Mouse (Mus musculus) layer of hippocampus, adult 9-10 months (tissue): ENCODE measurements at regions not wholly inside any gene's neighbourhood (a gene's known extent, or its start where the extent isn't known, plus 50 kb on each side); places are given as distances from the start of the nearest gene placed in this dataset.
A peak's percentile ranks its signal among the peaks of the same experiment; 100 is the strongest.

Source experiments
- DNase-seq: peaks from one replicate; pipeline ENCODE4 v3.0.0; 2022; ENCODE audit warnings: low spot score

DNA sequence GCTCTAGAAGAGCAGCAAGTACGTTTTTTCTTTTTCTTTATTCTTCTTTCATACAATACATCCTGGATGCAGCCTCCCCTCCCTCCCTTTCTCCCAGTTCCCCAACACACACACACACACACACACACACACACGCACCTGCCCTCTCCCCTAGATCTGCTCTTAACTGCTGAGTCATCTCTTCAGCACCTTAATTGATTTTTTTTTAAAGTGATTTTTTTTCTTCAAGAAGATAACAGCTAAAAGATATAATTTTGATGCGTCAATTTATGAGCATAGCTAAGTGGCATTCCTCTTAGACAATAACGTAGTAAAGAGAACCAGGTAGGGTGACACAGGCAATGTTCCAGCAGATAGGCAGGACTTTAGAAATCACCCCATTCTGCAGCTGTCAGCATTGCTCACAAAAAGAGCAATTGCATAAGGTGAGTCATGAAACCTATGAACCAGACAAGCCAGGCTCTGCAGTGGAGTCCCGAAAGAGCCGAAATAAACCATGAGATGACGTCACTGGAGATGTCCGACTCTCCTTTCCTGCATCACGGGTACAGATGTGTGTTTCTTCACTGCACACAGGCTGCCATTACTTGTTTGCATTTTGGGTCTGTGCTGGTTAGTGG is 63.9 kb upstream of the Tnrc6a start:
- DNase-seq, result no peak

DNA sequence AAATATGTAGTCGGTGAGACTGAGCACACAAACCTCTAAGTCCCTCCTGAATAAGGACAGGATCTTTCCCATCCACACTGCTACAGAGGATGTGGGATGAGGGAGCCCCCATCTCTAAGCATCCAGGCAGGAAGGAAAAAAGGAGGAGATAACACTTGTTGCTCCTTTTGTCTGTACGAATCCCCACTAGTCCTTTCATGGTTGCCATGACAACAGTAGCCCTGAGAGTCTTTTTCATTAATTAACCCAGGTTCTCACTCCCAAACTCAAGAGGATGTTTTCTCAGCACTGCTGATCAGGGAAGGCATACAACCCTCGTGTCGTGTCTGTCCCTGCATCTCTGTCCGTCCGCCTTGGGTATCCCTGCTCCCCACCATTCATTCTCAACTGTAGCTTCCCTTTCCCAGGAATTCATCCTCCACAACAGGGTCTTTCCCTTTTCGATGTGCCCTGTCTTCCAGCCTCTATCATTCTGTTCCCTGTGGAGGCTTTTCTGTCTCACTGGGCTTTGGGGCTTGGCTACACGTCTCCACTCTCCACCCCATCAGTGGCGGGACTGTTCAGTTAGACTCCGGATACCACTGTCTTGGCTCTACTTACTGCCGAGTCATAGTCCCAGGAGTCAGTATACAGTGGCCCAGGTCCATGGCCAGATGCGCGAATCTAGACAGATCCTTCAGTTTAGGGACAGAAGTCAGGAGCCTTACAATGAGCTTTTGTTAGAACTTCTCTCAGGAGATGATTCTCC is 60.2 kb upstream of the Tnrc6a start:
- DNase-seq, result no peak

DNA sequence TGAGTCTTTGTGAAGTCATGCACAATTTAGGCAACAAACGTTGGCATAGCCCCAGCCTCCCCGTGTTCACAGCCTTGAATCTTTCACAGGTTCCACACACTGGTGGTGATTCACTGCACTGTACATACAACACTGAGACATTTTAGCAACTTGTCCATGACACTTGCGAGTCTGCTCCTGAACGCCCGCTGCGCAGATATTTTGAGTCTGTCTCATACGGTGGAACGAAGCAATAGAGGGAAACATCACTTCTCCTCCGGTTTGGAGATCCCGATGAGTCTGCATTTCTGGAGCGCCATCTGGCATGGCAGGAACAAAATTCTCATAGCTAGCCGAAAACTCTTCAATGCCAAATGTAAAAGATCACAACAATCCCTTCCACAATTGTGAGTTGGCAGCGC is 57.7 kb upstream of the Tnrc6a start:
- DNase-seq, result peak; percentile 70

DNA sequence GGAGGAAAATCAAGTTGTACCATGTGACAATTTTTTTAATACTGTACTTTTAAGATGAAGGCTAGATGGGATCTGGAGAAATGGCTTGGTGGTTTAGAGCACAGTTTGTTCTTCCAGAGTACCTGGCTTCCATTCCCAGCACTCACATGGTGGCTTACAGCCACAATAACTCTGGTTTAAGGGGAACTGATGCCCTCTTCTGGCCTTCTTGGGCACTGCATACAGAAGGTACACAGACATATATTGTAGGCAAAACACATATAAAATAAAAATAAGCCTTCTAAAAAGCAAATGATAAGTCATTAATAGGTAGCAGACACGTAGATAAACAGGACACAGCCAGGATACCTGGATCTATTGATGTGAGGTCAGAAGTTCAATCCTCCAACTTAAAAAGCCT is 56.3 kb upstream of the Tnrc6a start:
- DNase-seq, result no peak

DNA sequence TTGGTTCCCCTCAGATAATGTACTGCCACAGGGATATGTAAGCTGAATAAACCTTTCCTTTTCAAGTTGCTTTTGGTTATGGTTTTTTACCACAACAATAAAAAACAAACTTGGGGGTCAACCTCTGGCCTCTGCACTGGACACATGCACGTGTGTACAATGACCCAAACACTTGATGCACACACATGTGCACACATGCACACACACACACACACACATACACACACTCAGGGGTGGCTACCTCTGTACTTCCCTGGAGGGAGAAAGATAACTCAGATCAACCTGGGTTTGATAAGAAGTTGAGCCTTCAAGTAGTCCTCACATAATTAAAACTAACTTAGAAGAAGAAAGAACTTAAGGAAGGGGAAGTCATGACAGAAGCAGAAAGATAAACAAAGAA is 55.4 kb upstream of the Tnrc6a start:
- DNase-seq, result no peak

DNA sequence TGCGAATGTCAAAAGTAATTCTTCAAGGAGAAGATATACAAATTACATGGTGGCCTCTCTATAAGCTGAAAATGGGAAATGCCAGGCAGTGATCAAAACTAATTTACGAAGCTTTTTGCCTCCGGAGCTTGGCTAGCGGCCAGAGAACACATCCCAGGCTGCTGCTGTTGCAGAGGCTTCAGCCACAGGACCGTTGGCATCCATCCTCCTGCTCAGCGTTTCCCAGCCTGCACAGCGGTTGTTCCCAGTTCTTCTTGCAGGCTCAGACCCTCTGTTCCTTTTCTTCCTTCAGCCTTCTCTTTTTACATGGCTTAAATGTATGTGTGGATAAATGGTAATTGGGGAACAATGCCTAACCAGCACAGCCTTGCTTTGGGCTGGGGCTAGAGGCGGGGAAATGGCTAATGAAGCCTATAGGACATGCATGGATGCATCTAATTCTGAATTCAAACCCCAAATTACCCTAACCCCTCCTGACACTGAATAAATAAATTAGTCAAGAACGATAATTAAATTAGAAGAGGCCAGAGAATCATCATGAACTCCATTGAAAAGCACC is 54.9 kb upstream of the Tnrc6a start:
- no peak for DNase-seq

DNA sequence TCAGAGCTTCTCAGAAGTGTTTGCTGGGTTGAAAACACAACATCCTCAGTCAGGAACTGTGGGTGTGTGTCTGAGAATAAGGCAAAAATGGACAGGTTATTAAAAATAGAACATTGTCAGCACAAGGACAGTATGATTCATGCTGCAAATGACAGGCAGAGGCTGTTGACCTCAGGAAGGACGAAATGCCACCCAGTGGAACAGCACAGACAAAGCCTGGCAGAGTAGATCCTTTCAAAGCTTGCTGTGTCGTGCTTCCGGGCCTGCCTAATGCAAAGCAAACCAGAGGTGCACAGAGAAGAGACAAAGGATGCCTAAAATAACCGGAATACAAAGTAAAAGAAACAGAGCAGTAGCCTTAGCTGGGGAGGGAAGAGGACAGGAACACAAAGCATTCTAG is 54.4 kb upstream of the Tnrc6a start:
- no peak for DNase-seq

DNA sequence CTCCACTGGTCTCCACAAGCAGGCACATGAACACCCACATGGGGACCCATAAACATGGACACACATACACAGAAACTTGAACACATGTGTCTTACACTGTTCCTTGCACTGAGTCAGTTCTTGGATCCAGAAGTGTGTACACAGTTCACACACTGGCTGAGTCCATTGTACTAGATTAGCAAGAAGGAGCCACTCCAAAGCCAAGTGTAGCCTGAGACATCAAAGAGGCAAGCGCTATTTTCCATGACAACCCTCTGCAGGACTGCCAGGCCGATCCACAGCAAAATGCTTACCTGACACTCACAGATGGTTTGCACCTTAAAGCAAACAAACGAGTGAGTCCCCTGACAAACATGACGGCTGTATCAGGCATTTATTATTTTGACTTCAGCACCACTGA is 52.8 kb upstream of the Tnrc6a start:
- DNase-seq, result no peak
